Mouse (Mus musculus) E14TG2a.4 (cell line): ENCODE data around the gene Nptxr.
"Not testable (repeated sequence)": the region's sequence is repeated elsewhere in the genome, so short reads cannot be mapped to it uniquely, and the experiment has no call there.

Experiments used
- H3K27me3 ChIP-seq: 2 replicates; pipeline ENCODE4 v1.6.1; 2014; ENCODE audit warnings: low read length, control low read depth; ENCODE audit not compliant: insufficient read depth
- H3K36me3 ChIP-seq: 2 replicates; pipeline ENCODE4 v1.6.1; 2014; ENCODE audit warnings: low read length, control low read depth; ENCODE audit not compliant: insufficient read depth
- H3K4me1 ChIP-seq: replicated peaks from 2 replicates; pipeline ENCODE4 v1.6.1; 2014; ENCODE audit warnings: low read depth, low read length, control low read depth
- H3K4me3 ChIP-seq: replicated peaks from 2 replicates; pipeline ENCODE4 v1.5.1; 2014; ENCODE audit warnings: mild to moderate bottlenecking, low read length
- H3K9me3 ChIP-seq: 2 replicates; pipeline ENCODE4 v1.6.1; 2014; ENCODE audit warnings: low read length, control low read depth
- CTCF ChIP-seq: conservative IDR thresholded peaks from 2 replicates; pipeline ENCODE4 v1.5.1; 2014; ENCODE audit warnings: low read length
- NANOG ChIP-seq: IDR thresholded peaks from 2 replicates; pipeline ENCODE4 v1.6.1; 2014; ENCODE audit warnings: borderline replicate concordance, low read length, mixed read lengths
- POU5F1 ChIP-seq: IDR thresholded peaks from 2 replicates; pipeline ENCODE4 v1.6.1; 2014; ENCODE audit warnings: low read length, borderline replicate concordance

The Nptxr gene

DNA sequence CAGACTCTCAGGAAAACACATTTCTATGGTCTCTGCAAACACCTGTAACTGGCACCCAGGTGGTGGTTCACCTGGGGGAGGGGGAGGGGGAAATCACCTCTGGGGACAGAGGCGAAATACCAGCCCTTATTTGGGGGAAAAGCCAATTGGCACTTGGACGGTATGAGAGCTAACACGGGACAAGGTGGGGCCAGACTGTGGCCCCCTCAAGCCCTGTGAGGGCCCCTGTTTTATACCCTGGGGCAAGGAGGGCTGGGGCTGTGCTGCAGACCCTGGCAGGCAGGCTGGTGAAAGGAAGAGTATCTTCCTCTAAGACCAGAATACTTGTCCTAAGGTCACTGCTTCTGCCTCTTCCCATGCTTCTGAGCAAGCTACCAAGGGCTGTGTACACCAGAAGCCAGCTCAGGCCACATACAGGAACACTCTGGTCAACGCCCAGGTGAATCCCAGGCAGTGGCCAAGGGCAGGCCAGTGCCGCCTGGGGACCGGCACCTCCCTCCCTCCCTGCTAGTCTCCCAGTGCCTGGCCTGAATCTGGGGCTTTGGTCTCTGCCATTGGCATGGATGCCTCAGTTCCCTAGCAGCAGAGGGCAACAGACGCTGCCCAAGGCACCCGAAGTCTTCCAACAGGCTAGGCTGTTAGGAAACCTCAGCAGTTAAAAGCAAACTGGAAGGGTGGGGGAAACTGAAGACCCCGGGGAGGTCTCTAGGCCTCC, 21.8 kb upstream of the Nptxr start:
- TF ChIP-seq CTCF (no peak), NANOG (no peak), POU5F1 (no peak)
- Histone ChIP-seq H3K9me3 (no peaks in the 10 kb centered on the region), H3K4me3 (peak overlapping the region; percentile 10; the same call in 1 of the 2 replicates), H3K4me1 (peaks cover 89% of the 10 kb centered on the region), H3K27me3 (no peaks in the 10 kb centered on the region), H3K36me3 (peaks cover 85% of the 10 kb centered on the region)

- Histone ChIP-seq H3K27me3 (no peaks in the 10 kb centered on the region), H3K4me3 (peak overlapping the region; percentile 63)
- TF ChIP-seq CTCF (peak; percentile 91), POU5F1 (no peak), NANOG (no peak)
Measured at GRCm38 (mm10) chr15:79825146-79825825, 20.7 kb upstream of the Nptxr start.

DNA sequence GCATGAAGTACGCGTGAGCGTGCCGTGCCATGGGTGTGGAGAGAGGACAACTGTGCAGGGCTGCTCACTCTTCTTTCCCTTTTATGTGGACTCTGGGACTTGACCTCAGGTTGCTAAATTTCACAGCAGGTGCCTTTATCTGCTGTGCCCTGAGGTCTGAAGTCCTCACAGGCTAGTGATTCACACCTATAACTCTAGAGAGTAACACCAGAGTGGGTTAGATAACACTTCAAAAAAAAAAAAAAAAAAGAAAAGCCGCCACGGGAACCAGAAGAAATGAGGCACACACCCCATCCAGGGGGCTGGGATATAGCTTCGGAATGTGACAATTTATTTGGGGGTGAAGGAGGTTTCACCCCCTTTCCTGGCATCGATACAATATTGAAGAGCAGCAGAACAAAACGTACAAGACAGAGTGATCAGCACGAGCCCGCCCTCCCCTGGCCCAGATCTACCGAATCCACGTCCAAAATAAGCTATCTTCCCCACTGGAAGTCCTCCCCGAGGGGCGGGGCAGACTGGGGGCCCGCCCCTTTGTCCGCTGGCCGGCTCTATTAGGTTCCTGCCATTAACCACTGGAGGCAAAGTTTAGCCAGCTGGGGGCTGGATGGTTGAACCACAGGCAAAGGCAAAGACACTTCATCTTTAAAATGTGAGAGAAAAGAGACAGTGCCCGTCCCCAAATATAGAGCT, 19.2 kb upstream of the Nptxr start:
- Histone ChIP-seq H3K9me3 (peaks cover 1% of the 10 kb centered on the region; the same call in 1 of the 2 replicates), H3K36me3 (peaks cover 60% of the 10 kb centered on the region), H3K4me3 (no peak overlapping the region), H3K27me3 (no peaks in the 10 kb centered on the region), H3K4me1 (peaks cover 66% of the 10 kb centered on the region)
- no peak for TF ChIP-seq CTCF
- no peak for TF ChIP-seq NANOG

More at GRCm38 (mm10) chr15:79825146-79825825, 20.7 kb upstream of the Nptxr start:
- peaks cover 76% of the 10 kb centered on the region for H3K36me3 ChIP-seq
- no peaks in the 10 kb centered on the region for H3K9me3 ChIP-seq
- peaks cover 82% of the 10 kb centered on the region for H3K4me1 ChIP-seq

DNA sequence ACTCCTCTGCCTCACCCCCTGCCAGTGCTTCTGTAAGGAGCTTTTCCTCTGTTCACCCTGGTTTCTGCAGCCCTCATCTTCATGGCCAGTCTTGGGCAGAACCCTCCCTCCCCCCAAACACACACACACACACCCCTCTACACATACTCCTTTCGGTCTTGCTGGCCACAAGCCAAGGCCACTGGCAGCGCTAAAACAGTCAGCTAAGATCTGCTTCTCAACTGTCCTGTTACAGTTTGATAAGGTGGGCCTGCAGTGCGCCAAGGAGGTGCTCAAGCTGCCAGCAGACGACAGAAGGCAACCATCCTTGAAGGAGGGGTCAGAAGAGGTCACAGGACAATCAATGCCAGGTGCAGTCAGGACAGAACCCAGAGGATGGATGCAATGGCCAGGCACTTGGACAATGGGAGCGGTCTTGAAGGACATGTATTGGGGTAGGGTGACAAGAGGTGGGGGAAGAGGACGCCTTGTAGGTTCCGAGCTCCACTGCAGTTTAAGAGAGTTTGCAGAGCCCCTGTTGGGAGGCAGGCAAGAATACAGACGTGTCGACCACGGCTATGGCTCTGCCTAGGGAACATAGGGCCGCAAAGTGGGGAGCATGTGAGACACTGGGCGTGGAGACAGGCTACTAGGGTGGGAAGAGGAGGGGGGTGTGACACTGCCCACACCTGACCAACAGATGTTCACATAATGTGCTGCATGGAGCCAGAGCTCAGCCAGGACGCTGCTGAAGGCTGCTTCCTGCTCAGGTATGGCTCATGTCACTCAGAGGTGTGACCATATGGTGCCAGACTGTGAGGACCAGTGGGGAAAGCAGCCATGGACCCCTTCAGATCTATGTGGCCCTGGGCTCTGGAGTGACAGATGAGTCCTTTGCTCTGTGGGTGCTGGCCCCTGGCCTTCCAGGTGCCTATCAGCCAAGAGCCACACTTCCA, 18.0 kb upstream of the Nptxr start:
- no peaks in the 10 kb centered on the region for H3K27me3 ChIP-seq
- no peak for TF ChIP-seq NANOG
- TF ChIP-seq POU5F1: no peak
- TF ChIP-seq CTCF: no peak
- H3K9me3 ChIP-seq: peaks cover 6% of the 10 kb centered on the region; the same call in 1 of the 2 replicates
- H3K4me1 ChIP-seq: peaks cover 54% of the 10 kb centered on the region
- H3K4me3 ChIP-seq: no peak overlapping the region
- H3K36me3 ChIP-seq: peaks cover 48% of the 10 kb centered on the region

- Histone ChIP-seq H3K9me3 (peaks cover 6% of the 10 kb centered on the region; the same call in 1 of the 2 replicates), H3K27me3 (peaks cover 37% of the 10 kb centered on the region), H3K4me3 (no peak overlapping the region), H3K36me3 (peaks cover 13% of the 10 kb centered on the region), H3K4me1 (peaks cover 20% of the 10 kb centered on the region)
- TF ChIP-seq CTCF: peak; percentile 68
- no peak for TF ChIP-seq NANOG
Measured at GRCm38 (mm10) chr15:79818325-79818724, 13.8 kb upstream of the Nptxr start.

- Histone ChIP-seq H3K4me1 (peaks cover 9% of the 10 kb centered on the region), H3K27me3 (peaks cover 78% of the 10 kb centered on the region), H3K36me3 (no peaks in the 10 kb centered on the region), H3K9me3 (peaks cover 5% of the 10 kb centered on the region; the same call in 1 of the 2 replicates), H3K4me3 (no peak overlapping the region)
- TF ChIP-seq NANOG (peak; percentile 12; the same call in 1 of the 2 replicates), CTCF (no peak), POU5F1 (no peak)
Measured at GRCm38 (mm10) chr15:79813666-79814258, 9.2 kb upstream of the Nptxr start.

DNA sequence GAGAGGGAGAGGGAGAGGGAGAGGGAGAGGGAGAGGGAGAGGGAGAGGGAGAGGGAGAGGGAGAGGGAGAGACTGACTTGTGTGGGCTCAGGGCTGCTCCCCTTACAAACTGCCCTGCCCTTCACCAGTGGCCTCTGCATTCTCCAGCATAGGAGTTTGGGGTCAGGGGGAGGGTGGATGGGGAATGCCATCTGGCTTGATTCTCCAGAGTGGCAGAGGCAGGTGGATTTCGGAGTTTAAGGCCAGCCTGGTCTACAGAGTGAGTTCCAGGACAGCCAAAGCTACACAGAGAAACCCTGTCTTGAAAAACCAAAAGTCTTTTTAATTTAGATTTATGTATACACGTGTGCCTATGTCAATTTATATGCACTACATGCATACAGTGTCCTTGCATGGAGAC, 8.3 kb upstream of the Nptxr start:
- H3K9me3 ChIP-seq, H3K36me3 ChIP-seq, H3K4me3 ChIP-seq: not testable (repeated sequence)
- peaks cover 82% of the 10 kb centered on the region for H3K27me3 ChIP-seq
- peaks cover 11% of the 10 kb centered on the region for H3K4me1 ChIP-seq

- no peak overlapping the region for H3K4me3 ChIP-seq
- H3K9me3 ChIP-seq: no peaks in the 10 kb centered on the region
- no peaks in the 10 kb centered on the region for H3K36me3 ChIP-seq
- TF ChIP-seq NANOG (no peak), CTCF (no peak), POU5F1 (no peak)
- H3K4me1 ChIP-seq: peaks cover 11% of the 10 kb centered on the region
- H3K27me3 ChIP-seq: peaks cover 90% of the 10 kb centered on the region
Measured at GRCm38 (mm10) chr15:79810997-79811396, 6.4 kb upstream of the Nptxr start.
